Mouse (Mus musculus): ENCODE measurements around the gene Frmd4a.

- TF ChIP-seq CHD2 (IDR thresholded peaks at IDR 0.05; ENCODE audit: low read depth, low read length) = no peak
- TF ChIP-seq HCFC1 (IDR thresholded peaks at IDR 0.05; ENCODE audit: borderline replicate concordance, insufficient read depth, low read length) = no peak
- TF ChIP-seq ZC3H11A (IDR thresholded peaks at IDR 0.05; ENCODE audit: borderline replicate concordance, low read depth, low read length) = no peak
Measured at GRCm38 (mm10) chr2:4436361-4437231, 419.1 kb downstream of the Frmd4a start.

Data from ES-E14 (cell line).